9 mouse cellular contexts compared by ENCODE assay signal in the genomic region with DNA sequence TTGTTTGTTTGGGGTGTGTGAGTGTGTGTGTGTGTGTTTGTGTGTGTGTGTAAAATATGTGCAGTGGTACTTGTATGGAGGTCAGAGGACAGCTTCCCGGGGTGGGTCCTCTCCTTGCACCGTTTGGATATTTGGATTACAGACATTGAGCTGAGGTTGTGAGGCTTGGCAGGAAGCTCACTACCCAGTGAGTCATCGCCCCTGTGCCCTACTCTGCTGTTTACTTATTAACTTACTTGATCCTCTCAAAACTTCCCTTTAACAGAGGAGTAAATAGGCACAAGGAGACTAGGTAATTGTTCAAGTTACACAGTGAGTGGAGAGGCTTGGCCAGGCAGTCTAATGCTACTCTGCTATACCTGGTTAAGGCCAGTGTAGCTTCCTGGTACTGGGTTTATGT.
A peak's percentile ranks its signal among the peaks of the same experiment; 100 is the strongest.
DNase-seq lines count a peak whose midpoint lies in the region; ATAC-seq lines count a peak whose summit lies in the region.
"Had no signal": no experiment of that assay in that cellular context is flagged by ENCODE, and none has a peak within 500 bp of the region (broad histone marks: within the 10 kb centered on the region; RNA-seq: fewer than 3 reads in every experiment).

No protein-coding gene starts in this region.

- no peak for ATAC-seq in frontal cortex, adult (ENCODE audit: low TSS enrichment)

- DNase-seq in 416B (ENCODE audit: low read depth) = peak; percentile 77
- DNase-seq in adrenal gland, adult 2 months = peak; percentile 51
- peak; percentile 91 for DNase-seq in kidney, adult 9 months
- DNase-seq in lung, postnatal 25 days (ENCODE audit: low spot score) = peak; percentile 60
- DNase-seq in frontal cortex, postnatal 36 days (ENCODE audit: low spot score in 2 of 2) = no peak
- DNase-seq in thymus, postnatal 10 days (ENCODE audit: low spot score in 2 of 2) = no peak
- DNase-seq: right cerebral cortex, postnatal 4 days; thymus, postnatal 14 days had no signal

Comparison
In these comparisons a context has a peak if more than half of its experiments do, and no peak if none do; other contexts are left out.
1. DNase-seq: peak in 416B (single experiment), adrenal gland, adult 2 months (single experiment), kidney, adult 9 months (single experiment) and lung, postnatal 25 days (single experiment); none in frontal cortex, postnatal 36 days (0 of 2) and thymus, postnatal 10 days (0 of 2).